Mouse (Mus musculus): ENCODE results near the gene Tdrd1. TPM values are rescaled to one million over a fixed set of nuclear protein-coding genes. Genes with fewer than 3 reads are reported as not detected.

Tdrd1 gene
- total and polyA plus RNA-seq, 3 experiments = not detected

DNA sequence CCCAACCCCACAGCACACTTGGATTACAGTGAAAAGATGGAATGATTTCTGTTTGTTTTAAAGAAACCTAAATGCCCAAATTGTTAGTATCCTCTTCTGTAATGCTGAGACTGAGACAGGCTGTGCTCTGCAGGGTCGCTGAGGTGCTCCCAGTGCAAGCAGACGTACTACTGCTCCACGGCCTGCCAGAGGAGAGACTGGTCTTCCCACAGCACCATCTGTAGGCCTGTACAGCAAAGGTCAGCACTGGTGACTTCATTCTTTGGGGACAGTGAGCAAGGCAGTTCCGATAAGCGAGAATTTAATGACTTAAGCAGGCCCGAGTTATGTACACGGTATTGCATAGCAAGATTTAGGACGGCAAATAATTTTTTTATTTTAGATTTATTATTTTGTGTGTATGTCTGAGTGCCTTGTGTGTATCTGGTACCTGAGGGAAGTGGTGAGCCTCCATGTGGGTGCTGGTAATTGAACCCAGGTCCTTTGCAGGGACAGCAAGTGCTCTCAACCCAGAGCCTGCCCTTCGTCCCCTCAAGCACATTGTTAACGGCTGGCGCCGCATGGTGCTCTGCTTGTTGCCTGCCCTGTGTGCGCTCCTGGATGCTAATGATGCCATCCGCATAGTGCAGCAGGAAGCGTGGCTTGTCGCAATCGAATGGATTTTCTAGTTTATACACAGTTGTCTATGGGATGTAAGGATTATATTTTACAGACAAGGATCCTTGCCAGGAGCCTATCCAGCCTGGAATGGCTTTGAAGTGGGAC is 13.1 kb downstream of the Tdrd1 start:
- Histone ChIP-seq H3K4me3 (ENCODE audit: control insufficient read depth in 1 of 2, insufficient read depth in 1 of 2, low read depth in 2 of 2, low read length in 2 of 2) (no peak overlapping the region), H3K27ac (ENCODE audit: control insufficient read depth, low read depth, low read length) (no peak overlapping the region), H3K27me3 (ENCODE audit: control insufficient read depth in 1 of 2, insufficient read depth in 2 of 2, low read length in 2 of 2) (peaks cover 5 to 7% of the 10 kb centered on the region in 2 experiments), H3K4me1 (ENCODE audit: control insufficient read depth in 1 of 2, insufficient read depth in 2 of 2, low read length in 2 of 2) (no peaks in the 10 kb centered on the region), H3K9ac (ENCODE audit: control insufficient read depth, low read depth, low read length, poor library complexity, severe bottlenecking) (no peak overlapping the region), H3K9me3 (replicated peaks; ENCODE audit: insufficient read depth, low read length) (no peaks in the 10 kb centered on the region), H3K79me2 (ENCODE audit: control insufficient read depth, insufficient read depth, low read length, poor library complexity) (no peaks in the 10 kb centered on the region), H3K36me3 (ENCODE audit: control insufficient read depth in 1 of 2, insufficient read depth in 2 of 2, low read length in 2 of 2) (no peaks in the 10 kb centered on the region)
- TF ChIP-seq GATA1 (IDR thresholded peaks at IDR 0.05; ENCODE audit: low read depth, low read length) (no peak), NELFE (IDR thresholded peaks at IDR 0.05; ENCODE audit: low read depth, low read length) (no peak), ZKSCAN1 (IDR thresholded peaks at IDR 0.05; ENCODE audit: low read depth, low read length) (no peak), USF2 (IDR thresholded peaks at IDR 0.05; ENCODE audit: borderline replicate concordance in 1 of 2, insufficient read depth in 1 of 2, low read depth in 1 of 2, low read length in 2 of 2) (no peak), E2F4 (IDR thresholded peaks at IDR 0.05; ENCODE audit: borderline replicate concordance, low read depth, low read length) (no peak), ZNF384 (IDR thresholded peaks at IDR 0.05; ENCODE audit: low read depth, low read length) (no peak), SIN3A (IDR thresholded peaks at IDR 0.05; ENCODE audit: low read length) (no peak), ETS1 (IDR thresholded peaks at IDR 0.05; ENCODE audit: low read depth, low read length) (no peak)
- DNase-seq (ENCODE audit: low read depth, low spot score) = no peak

DNA sequence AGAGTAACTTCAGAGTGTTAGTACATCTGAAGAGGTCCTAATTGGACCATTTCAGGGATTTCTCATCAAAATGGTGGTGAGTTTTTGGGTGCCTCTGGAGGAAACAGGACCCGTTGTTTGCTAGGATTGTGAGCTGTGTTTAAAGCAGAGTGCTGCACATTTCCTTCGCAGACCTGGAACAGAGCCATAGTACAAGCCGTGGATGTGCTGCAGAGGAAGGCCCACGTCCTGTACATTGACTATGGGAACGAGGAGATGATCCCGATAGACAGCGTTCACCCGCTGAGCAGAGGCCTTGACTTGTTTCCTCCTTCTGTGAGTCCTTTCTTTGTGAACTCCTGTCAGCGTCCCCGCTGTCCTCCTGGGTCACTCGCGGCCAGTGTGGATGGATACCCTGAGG is 17.0 kb downstream of the Tdrd1 start:
- H3K4me3 ChIP-seq (ENCODE audit: control insufficient read depth in 1 of 2, insufficient read depth in 1 of 2, low read depth in 2 of 2, low read length in 2 of 2) = no peak overlapping the region

More for the DNA sequence above, 17.0 kb downstream of the Tdrd1 start:
- no peaks in the 10 kb centered on the region for H3K9me3 ChIP-seq (replicated peaks; ENCODE audit: insufficient read depth, low read length)
- TF ChIP-seq BHLHE40 (IDR thresholded peaks at IDR 0.05; ENCODE audit: borderline replicate concordance, low read depth, low read length) (no peak), GATA1 (IDR thresholded peaks at IDR 0.05; ENCODE audit: low read depth, low read length) (no peak), ZMIZ1 (IDR thresholded peaks at IDR 0.05; ENCODE audit: low read depth, low read length) (no peak), E2F4 (IDR thresholded peaks at IDR 0.05; ENCODE audit: borderline replicate concordance, low read depth, low read length) (no peak), MYC (IDR thresholded peaks at IDR 0.05; ENCODE audit: low read depth, low read length) (no peak), CHD1 (IDR thresholded peaks at IDR 0.05; ENCODE audit: low read depth, low read length) (no peak), ZNF384 (IDR thresholded peaks at IDR 0.05; ENCODE audit: low read depth, low read length) (no peak), MYB (IDR thresholded peaks at IDR 0.05; ENCODE audit: low read depth, low read length) (no peak), MXI1 (IDR thresholded peaks at IDR 0.05; ENCODE audit: low read depth, low read length) (no peak), USF1 (IDR thresholded peaks at IDR 0.05; ENCODE audit: low read depth, low read length) (no peak), POLR2AphosphoS2 (IDR thresholded peaks at IDR 0.05; ENCODE audit: low read length) (no peak), MEF2A (IDR thresholded peaks at IDR 0.05; ENCODE audit: extremely low read depth, insufficient replicate concordance, low read depth, low read length, poor library complexity, severe bottlenecking) (no peak), RCOR1 (IDR thresholded peaks at IDR 0.05; ENCODE audit: low read depth, low read length) (no peak), POLR2AphosphoS5 (IDR thresholded peaks at IDR 0.05; ENCODE audit: borderline replicate concordance, low read depth, low read length) (no peak), RAD21 (IDR thresholded peaks at IDR 0.05; ENCODE audit: low read depth, low read length) (no peak), CHD2 (IDR thresholded peaks at IDR 0.05; ENCODE audit: low read length) (no peak), MAFK (IDR thresholded peaks at IDR 0.05; ENCODE audit: borderline replicate concordance, low read depth, low read length) (no peak)
- no peak for DNase-seq (ENCODE audit: low read depth, low spot score)
- H3K79me2 ChIP-seq (ENCODE audit: control insufficient read depth, insufficient read depth, low read length, poor library complexity) = no peaks in the 10 kb centered on the region
- H3K4me1 ChIP-seq (ENCODE audit: control insufficient read depth in 1 of 2, insufficient read depth in 2 of 2, low read length in 2 of 2) = no peaks in the 10 kb centered on the region
- no peaks in the 10 kb centered on the region for H3K36me3 ChIP-seq (ENCODE audit: control insufficient read depth in 1 of 2, insufficient read depth in 2 of 2, low read length in 2 of 2)
- H3K27me3 ChIP-seq (ENCODE audit: control insufficient read depth in 1 of 2, insufficient read depth in 2 of 2, low read length in 2 of 2) = peaks cover 3 to 4% of the 10 kb centered on the region in 2 experiments
- H3K9ac ChIP-seq (ENCODE audit: control insufficient read depth, low read depth, low read length, poor library complexity, severe bottlenecking) = no peak overlapping the region
- no peak overlapping the region for H3K27ac ChIP-seq (ENCODE audit: control insufficient read depth, low read depth, low read length)

All from MEL (cell line).